Mouse (Mus musculus) midbrain, postnatal 0 days (tissue): ENCODE data around the gene Adamts20. TPM values are rescaled to one million over a fixed set of nuclear protein-coding genes. Genes with fewer than 3 reads are reported as not detected.

Experiments used
- ATAC-seq: fragments of 200-750 bp; cut with Nextera tagmentation; 2 replicates; pipeline ENCODE4 v1.8.0; 2017; ENCODE audit warnings: moderate number of reproducible peaks, mild to moderate bottlenecking, moderate TSS enrichment, moderate library complexity; ENCODE audit not compliant: low FRiP score
- DNase-seq: peaks from one replicate; pipeline ENCODE4 v3.0.0-alpha.2; 2015; ENCODE audit warnings: low spot score
- H3K27ac ChIP-seq: fragments of 300-500 bp; sonication (generic); 2 replicates; pipeline ENCODE4 v1.5.1; 2014; ENCODE audit warnings: low read depth, mild to moderate bottlenecking, low read length, mixed read lengths
- H3K27me3 ChIP-seq: fragments of 300-500 bp; sonication (generic); 2 replicates; pipeline ENCODE4 v1.6.1; 2014; ENCODE audit warnings: low read length, control low read depth, mixed read lengths; ENCODE audit not compliant: insufficient read depth
- H3K36me3 ChIP-seq: fragments of 300-500 bp; sonication (generic); 2 replicates; pipeline ENCODE4 v1.6.1; 2014; ENCODE audit warnings: low read length, control low read depth, mixed read lengths; ENCODE audit not compliant: insufficient read depth
- H3K4me1 ChIP-seq: fragments of 300-500 bp; sonication (generic); 2 replicates; pipeline ENCODE4 v1.6.1; 2014; ENCODE audit warnings: mild to moderate bottlenecking, control low read depth, antibody characterized with exemption, low read length, mixed read lengths; ENCODE audit not compliant: insufficient read depth
- H3K4me2 ChIP-seq: fragments of 300-500 bp; sonication (generic); 2 replicates; pipeline ENCODE4 v1.6.1; 2014; ENCODE audit warnings: low read depth, mild to moderate bottlenecking, low read length, mixed read lengths; ENCODE audit not compliant: poor library complexity, severe bottlenecking
- H3K4me3 ChIP-seq: fragments of 300-500 bp; sonication (generic); 2 replicates; pipeline ENCODE4 v1.5.1; 2014; ENCODE audit warnings: low read depth, mild to moderate bottlenecking, low read length, moderate library complexity
- H3K9ac ChIP-seq: fragments of 300-500 bp; sonication (generic); replicated peaks from 2 replicates; pipeline ENCODE4 v1.6.1; 2014; ENCODE audit warnings: mild to moderate bottlenecking, low read length, moderate library complexity, mixed read lengths; ENCODE audit not compliant: poor library complexity, severe bottlenecking
- H3K9me3 ChIP-seq: fragments of 300-500 bp; sonication (generic); 2 replicates; pipeline ENCODE4 v1.6.1; 2016; ENCODE audit warnings: low read length, control low read depth
- CTCF ChIP-seq: IDR thresholded peaks from 2 replicates; pipeline ENCODE4 v1.5.1; 2016; ENCODE audit warnings: antibody characterized with exemption, mild to moderate bottlenecking
- WGBS: fragments of 180-500 bp; shearing (Covaris S2); extraction: QIAGEN DNeasy Blood & Tissue Kit; methylation state at CpG from one replicate; pipeline ENCODE4 v1.1.7; 2014; 5-methylcytosine and 5-hydroxymethylcytosine counted together
- polyA plus RNA-seq: library from polyadenylated mRNA; unstranded; fragments of >200 nt; fragmentation: Nextera tagmentation; extraction: Ambion mirVana; gene quantifications from 2 replicates; pipeline ENCODE4 v1.2.1, GENCODE M21; 2015
- total RNA-seq: library from RNA; depleted of rRNA; stranded (reverse); fragments of >200 nt; gene quantifications from 2 replicates; pipeline ENCODE4 v1.2.3, GENCODE M21; 2014

Adamts20 gene
- total and polyA plus RNA-seq, 2 experiments from 2014 or later, result 3.0 to 5.8 TPM

DNA sequence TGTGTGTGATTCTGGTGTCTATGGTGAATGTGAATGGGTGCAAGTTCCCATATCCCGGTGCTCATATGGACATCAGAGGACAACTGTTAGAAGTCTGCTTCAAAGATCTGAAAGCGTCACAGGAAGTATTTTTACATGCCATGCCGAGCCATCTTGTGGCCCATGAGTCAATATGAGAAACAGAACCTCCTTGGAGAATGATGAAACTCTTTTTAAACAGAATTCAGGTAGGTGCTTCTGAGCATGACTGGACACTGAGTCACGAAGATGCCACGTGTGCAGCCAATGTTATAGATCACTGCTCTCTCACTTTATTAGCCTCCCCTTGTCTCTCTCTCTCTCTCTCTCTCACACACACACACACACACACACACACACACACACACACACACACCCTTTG lies 10.8 kb upstream of the Adamts20 start:
- ATAC-seq (no peak), DNase-seq (no peak)
- no peak overlapping the region for H3K4me3 ChIP-seq
- no peaks in the 10 kb centered on the region for H3K9me3 ChIP-seq
- no peak for TF ChIP-seq CTCF
- H3K4me2 ChIP-seq, result no peak overlapping the region
- 92% methylated on average over 5 of the region's 5 CpGs for WGBS
- H3K4me1 ChIP-seq, result no peaks in the 10 kb centered on the region
- no peaks in the 10 kb centered on the region for H3K27me3 ChIP-seq
- no peak overlapping the region for H3K27ac ChIP-seq
- H3K36me3 ChIP-seq, result no peaks in the 10 kb centered on the region
- no peak overlapping the region for H3K9ac ChIP-seq

DNA sequence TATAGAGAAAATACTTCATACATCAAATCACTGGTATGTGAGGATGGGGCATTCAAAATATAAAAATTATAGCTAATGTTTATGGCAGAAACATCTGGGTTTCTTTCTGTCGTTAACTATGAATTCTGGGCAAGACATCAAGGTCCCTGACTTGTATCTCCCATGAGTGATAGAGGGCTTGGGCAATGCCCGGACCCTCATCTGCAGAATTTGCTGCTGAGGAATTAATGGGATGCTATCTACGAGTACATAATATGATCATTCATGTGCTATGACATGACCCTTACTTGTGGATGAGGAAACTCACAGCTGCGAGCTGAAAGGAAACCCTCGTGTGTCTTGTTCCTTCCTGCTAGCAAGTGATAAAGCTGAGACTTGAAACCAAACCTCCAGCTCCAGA lies 5.1 kb upstream of the Adamts20 start:
- H3K27me3 ChIP-seq, result no peaks in the 10 kb centered on the region
- no peaks in the 10 kb centered on the region for H3K9me3 ChIP-seq
- H3K4me1 ChIP-seq, result no peaks in the 10 kb centered on the region
- WGBS, result 87% methylated on average over 5 of the region's 5 CpGs
- H3K4me3 ChIP-seq, result no peak overlapping the region
- no peak overlapping the region for H3K27ac ChIP-seq
- H3K9ac ChIP-seq, result no peak overlapping the region
- no peak for TF ChIP-seq CTCF
- DNase-seq, result no peak
- no peaks in the 10 kb centered on the region for H3K36me3 ChIP-seq
- no peak overlapping the region for H3K4me2 ChIP-seq
- no peak for ATAC-seq

DNA sequence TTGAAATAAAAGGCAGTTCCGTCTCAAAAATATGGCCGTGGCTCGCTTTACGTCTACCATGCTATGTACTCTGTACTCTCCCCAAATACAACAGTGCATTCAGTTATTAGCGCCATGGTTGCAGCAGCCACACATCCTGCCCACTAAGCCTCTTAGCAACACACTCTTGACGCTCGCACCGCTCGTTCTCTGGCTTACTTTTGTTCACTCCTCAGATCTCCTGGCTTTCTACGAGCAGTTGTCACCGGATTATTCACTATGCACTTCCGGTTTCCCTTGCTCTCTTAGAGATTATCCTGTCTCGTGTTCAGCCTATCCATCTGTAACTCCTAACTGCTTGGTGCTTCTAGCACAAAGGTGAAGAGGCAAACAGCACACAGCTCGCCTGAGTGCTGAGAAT lies 337 bp downstream of the Adamts20 start:
- 0 out of 2 replicates have a peak overlapping the region, but pooled peaks have one; percentile 12 for H3K27ac ChIP-seq
- no peaks in the 10 kb centered on the region for H3K9me3 ChIP-seq
- peak; percentile 20 for DNase-seq
- no peak for TF ChIP-seq CTCF
- H3K36me3 ChIP-seq, result no peaks in the 10 kb centered on the region
- H3K4me3 ChIP-seq, result peak overlapping the region; percentile 9; the same call in 1 of the 2 replicates
- ATAC-seq, result no peak; the same call in 1 of the 2 replicates
- H3K9ac ChIP-seq, result no peak overlapping the region
- no peaks in the 10 kb centered on the region for H3K4me1 ChIP-seq
- H3K27me3 ChIP-seq, result no peaks in the 10 kb centered on the region
- H3K4me2 ChIP-seq, result peak overlapping the region; percentile 15; the same call in 1 of the 2 replicates
- WGBS, result 33% methylated on average over 14 of the region's 14 CpGs

GRCm38 (mm10) chr15:94463251-94463650 lies 2.0 kb downstream of the Adamts20 start:
- ATAC-seq (no peak), DNase-seq (no peak)
- no peak overlapping the region for H3K4me3 ChIP-seq
- no peaks in the 10 kb centered on the region for H3K4me1 ChIP-seq
- H3K4me2 ChIP-seq, result no peak overlapping the region
- no peak overlapping the region for H3K9ac ChIP-seq
- H3K27ac ChIP-seq, result no peak overlapping the region
- peak; percentile 43 for TF ChIP-seq CTCF
- no peaks in the 10 kb centered on the region for H3K27me3 ChIP-seq
- WGBS, result 74% methylated on average over 3 of the region's 3 CpGs
- H3K9me3 ChIP-seq, result no peaks in the 10 kb centered on the region
- no peaks in the 10 kb centered on the region for H3K36me3 ChIP-seq

GRCm38 (mm10) chr15:94462206-94462605 lies 3.0 kb downstream of the Adamts20 start:
- no peak overlapping the region for H3K4me3 ChIP-seq

GRCm38 (mm10) chr15:94461166-94461565 lies 4.1 kb downstream of the Adamts20 start:
- H3K27ac ChIP-seq, result no peak overlapping the region
- no peaks in the 10 kb centered on the region for H3K36me3 ChIP-seq
- H3K9me3 ChIP-seq, result no peaks in the 10 kb centered on the region
- H3K4me1 ChIP-seq, result no peaks in the 10 kb centered on the region
- no peak overlapping the region for H3K4me3 ChIP-seq
- 0 out of 2 replicates have a peak overlapping the region, but pooled peaks have one; percentile 4 for H3K4me2 ChIP-seq
- no peak for ATAC-seq
- H3K27me3 ChIP-seq, result no peaks in the 10 kb centered on the region
- no peak for DNase-seq
- WGBS, result 16% methylated on average over 9 of the region's 9 CpGs
- TF ChIP-seq CTCF, result no peak
- H3K9ac ChIP-seq, result no peak overlapping the region

More at GRCm38 (mm10) chr15:94462206-94462605, 3.0 kb downstream of the Adamts20 start:
- no peak for ATAC-seq
- no peak for TF ChIP-seq CTCF
- Histone ChIP-seq H3K4me2 (no peak overlapping the region), H3K36me3 (no peaks in the 10 kb centered on the region), H3K9ac (no peak overlapping the region), H3K4me1 (no peaks in the 10 kb centered on the region), H3K27me3 (no peaks in the 10 kb centered on the region), H3K27ac (no peak overlapping the region), H3K9me3 (no peaks in the 10 kb centered on the region)
- 33% methylated on average over 3 of the region's 3 CpGs for WGBS
- DNase-seq, result no peak
